Mouse (Mus musculus): Measurements from ENCODE around the gene Bcl9. TPM values are rescaled to one million over a fixed set of nuclear protein-coding genes. Genes with fewer than 3 reads are reported as not detected.
A peak's percentile ranks its signal among the peaks of the same experiment; 100 is the strongest.

Gene Bcl9
- polyA plus RNA-seq, 1 experiment from 2014 or later, result 35.9 TPM

- no peaks in the 10 kb centered on the region for H3K36me3 ChIP-seq (ENCODE audit: control insufficient read depth, insufficient read depth, low read length)
- H3K4me3 ChIP-seq (ENCODE audit: low read length), result no peak overlapping the region
- H3K27ac ChIP-seq (ENCODE audit: low read length), result no peak overlapping the region
- 92% methylated on average over 7 of the region's 7 CpGs for WGBS
- H3K9me3 ChIP-seq (ENCODE audit: control insufficient read depth, low read length), result no peaks in the 10 kb centered on the region
- peaks cover 10% of the 10 kb centered on the region for H3K4me1 ChIP-seq (ENCODE audit: control insufficient read depth, insufficient read depth, low read length)
- no peak for ATAC-seq
- no peak overlapping the region for H3K9ac ChIP-seq (ENCODE audit: low read depth, low read length)
- H3K4me2 ChIP-seq (ENCODE audit: low read depth, low read length), result no peak overlapping the region
- H3K27me3 ChIP-seq (replicated peaks; ENCODE audit: control insufficient read depth, insufficient read depth, low read length), result no peaks in the 10 kb centered on the region
Observed at GRCm38 (mm10) chr3:97300370-97300769, 2.7 kb upstream of the Bcl9 start.

- Histone ChIP-seq H3K27me3 (replicated peaks; ENCODE audit: control insufficient read depth, insufficient read depth, low read length) (no peaks in the 10 kb centered on the region), H3K9ac (ENCODE audit: low read depth, low read length) (no peak overlapping the region), H3K9me3 (ENCODE audit: control insufficient read depth, low read length) (no peaks in the 10 kb centered on the region), H3K4me3 (ENCODE audit: low read length) (no peak overlapping the region), H3K4me1 (ENCODE audit: control insufficient read depth, insufficient read depth, low read length) (peaks cover 11% of the 10 kb centered on the region), H3K27ac (ENCODE audit: low read length) (no peak overlapping the region), H3K4me2 (ENCODE audit: low read depth, low read length) (no peak overlapping the region), H3K36me3 (ENCODE audit: control insufficient read depth, insufficient read depth, low read length) (no peaks in the 10 kb centered on the region)
- ATAC-seq, result no peak
Observed at GRCm38 (mm10) chr3:97299885-97300284, 2.2 kb upstream of the Bcl9 start.

- H3K4me3 ChIP-seq (ENCODE audit: low read length), result no peak overlapping the region; the same call in 1 of the 2 replicates
- H3K4me2 ChIP-seq (ENCODE audit: low read depth, low read length), result peak overlapping the region; percentile 83
- no peaks in the 10 kb centered on the region for H3K36me3 ChIP-seq (ENCODE audit: control insufficient read depth, insufficient read depth, low read length)
- H3K9me3 ChIP-seq (ENCODE audit: control insufficient read depth, low read length), result no peaks in the 10 kb centered on the region
- peak overlapping the region; percentile 88; the same call in 1 of the 2 replicates for H3K9ac ChIP-seq (ENCODE audit: low read depth, low read length)
- no peak for ATAC-seq
- 26% methylated on average over 10 of the region's 10 CpGs for WGBS
- peak overlapping the region; percentile 96 for H3K27ac ChIP-seq (ENCODE audit: low read length)
- H3K4me1 ChIP-seq (ENCODE audit: control insufficient read depth, insufficient read depth, low read length), result peaks cover 11% of the 10 kb centered on the region
- no peaks in the 10 kb centered on the region for H3K27me3 ChIP-seq (replicated peaks; ENCODE audit: control insufficient read depth, insufficient read depth, low read length)
Observed at GRCm38 (mm10) chr3:97298856-97299465, 1.2 kb upstream of the Bcl9 start.

- WGBS, result 4% methylated on average over 16 of the region's 16 CpGs
- peak; percentile 80 for ATAC-seq
- Histone ChIP-seq H3K9me3 (ENCODE audit: control insufficient read depth, low read length) (no peaks in the 10 kb centered on the region), H3K27ac (ENCODE audit: low read length) (peak overlapping the region; percentile 96), H3K4me3 (ENCODE audit: low read length) (peak overlapping the region; percentile 76), H3K4me1 (ENCODE audit: control insufficient read depth, insufficient read depth, low read length) (peaks cover 7% of the 10 kb centered on the region), H3K4me2 (ENCODE audit: low read depth, low read length) (peak overlapping the region; percentile 83), H3K9ac (ENCODE audit: low read depth, low read length) (peak overlapping the region; percentile 88), H3K27me3 (replicated peaks; ENCODE audit: control insufficient read depth, insufficient read depth, low read length) (no peaks in the 10 kb centered on the region), H3K36me3 (ENCODE audit: control insufficient read depth, insufficient read depth, low read length) (no peaks in the 10 kb centered on the region)
Observed at GRCm38 (mm10) chr3:97296941-97297552, 670 bp downstream of the Bcl9 start.

GRCm38 (mm10) chr3:97294334-97294733 lies 3.4 kb downstream of the Bcl9 start:
- 73% methylated on average over 9 of the region's 9 CpGs for WGBS
- no peak overlapping the region for H3K4me3 ChIP-seq (ENCODE audit: low read length)
- no peak for ATAC-seq
- H3K36me3 ChIP-seq (ENCODE audit: control insufficient read depth, insufficient read depth, low read length), result no peaks in the 10 kb centered on the region
- H3K4me1 ChIP-seq (ENCODE audit: control insufficient read depth, insufficient read depth, low read length), result peaks cover 7% of the 10 kb centered on the region
- H3K27ac ChIP-seq (ENCODE audit: low read length), result no peak overlapping the region
- no peak overlapping the region for H3K4me2 ChIP-seq (ENCODE audit: low read depth, low read length)
- no peaks in the 10 kb centered on the region for H3K27me3 ChIP-seq (replicated peaks; ENCODE audit: control insufficient read depth, insufficient read depth, low read length)
- H3K9me3 ChIP-seq (ENCODE audit: control insufficient read depth, low read length), result no peaks in the 10 kb centered on the region
- H3K9ac ChIP-seq (ENCODE audit: low read depth, low read length), result no peak overlapping the region

GRCm38 (mm10) chr3:97284878-97285277 lies 12.8 kb downstream of the Bcl9 start:
- no peaks in the 10 kb centered on the region for H3K36me3 ChIP-seq (ENCODE audit: control insufficient read depth, insufficient read depth, low read length)
- no peaks in the 10 kb centered on the region for H3K27me3 ChIP-seq (replicated peaks; ENCODE audit: control insufficient read depth, insufficient read depth, low read length)
- WGBS, result 90% methylated on average over 4 of the region's 4 CpGs
- no peak overlapping the region for H3K4me2 ChIP-seq (ENCODE audit: low read depth, low read length)
- H3K4me1 ChIP-seq (ENCODE audit: control insufficient read depth, insufficient read depth, low read length), result no peaks in the 10 kb centered on the region
- no peak for ATAC-seq
- H3K9ac ChIP-seq (ENCODE audit: low read depth, low read length), result no peak overlapping the region
- H3K27ac ChIP-seq (ENCODE audit: low read length), result no peak overlapping the region
- no peaks in the 10 kb centered on the region for H3K9me3 ChIP-seq (ENCODE audit: control insufficient read depth, low read length)
- H3K4me3 ChIP-seq (ENCODE audit: low read length), result no peak overlapping the region

- Histone ChIP-seq H3K4me3 (ENCODE audit: low read length) (no peak overlapping the region), H3K4me2 (ENCODE audit: low read depth, low read length) (no peak overlapping the region), H3K36me3 (ENCODE audit: control insufficient read depth, insufficient read depth, low read length) (no peaks in the 10 kb centered on the region), H3K9me3 (ENCODE audit: control insufficient read depth, low read length) (no peaks in the 10 kb centered on the region), H3K27ac (ENCODE audit: low read length) (no peak overlapping the region), H3K9ac (ENCODE audit: low read depth, low read length) (no peak overlapping the region), H3K27me3 (replicated peaks; ENCODE audit: control insufficient read depth, insufficient read depth, low read length) (no peaks in the 10 kb centered on the region), H3K4me1 (ENCODE audit: control insufficient read depth, insufficient read depth, low read length) (no peaks in the 10 kb centered on the region)
- no peak for ATAC-seq
- WGBS, result 93% methylated on average over 9 of the region's 9 CpGs
Observed at GRCm38 (mm10) chr3:97284056-97284455, 13.7 kb downstream of the Bcl9 start.

- no peak for ATAC-seq
Observed at GRCm38 (mm10) chr3:97281426-97281825, 16.3 kb downstream of the Bcl9 start.

GRCm38 (mm10) chr3:97275708-97276107 lies 22.0 kb downstream of the Bcl9 start:
- 85% methylated on average over 5 of the region's 5 CpGs for WGBS
- ATAC-seq, result no peak
- H3K27ac ChIP-seq (ENCODE audit: low read length), result no peak overlapping the region
- H3K36me3 ChIP-seq (ENCODE audit: control insufficient read depth, insufficient read depth, low read length), result no peaks in the 10 kb centered on the region
- no peak overlapping the region for H3K4me3 ChIP-seq (ENCODE audit: low read length)
- no peaks in the 10 kb centered on the region for H3K27me3 ChIP-seq (replicated peaks; ENCODE audit: control insufficient read depth, insufficient read depth, low read length)
- H3K9ac ChIP-seq (ENCODE audit: low read depth, low read length), result no peak overlapping the region
- H3K9me3 ChIP-seq (ENCODE audit: control insufficient read depth, low read length), result no peaks in the 10 kb centered on the region
- H3K4me1 ChIP-seq (ENCODE audit: control insufficient read depth, insufficient read depth, low read length), result 0 out of 2 replicates have a peak, but pooled peaks cover 4% of the 10 kb centered on the region
- no peak overlapping the region for H3K4me2 ChIP-seq (ENCODE audit: low read depth, low read length)

More at GRCm38 (mm10) chr3:97281426-97281825, 16.3 kb downstream of the Bcl9 start:
- Histone ChIP-seq H3K4me1 (ENCODE audit: control insufficient read depth, insufficient read depth, low read length) (no peaks in the 10 kb centered on the region), H3K27me3 (replicated peaks; ENCODE audit: control insufficient read depth, insufficient read depth, low read length) (no peaks in the 10 kb centered on the region), H3K27ac (ENCODE audit: low read length) (no peak overlapping the region), H3K9ac (ENCODE audit: low read depth, low read length) (no peak overlapping the region), H3K4me3 (ENCODE audit: low read length) (no peak overlapping the region), H3K4me2 (ENCODE audit: low read depth, low read length) (no peak overlapping the region), H3K36me3 (ENCODE audit: control insufficient read depth, insufficient read depth, low read length) (no peaks in the 10 kb centered on the region), H3K9me3 (ENCODE audit: control insufficient read depth, low read length) (no peaks in the 10 kb centered on the region)
- WGBS, result 79% methylated on average over 7 of the region's 7 CpGs

Data from intestine, embryonic 16.5 days (tissue).